Mouse (Mus musculus) embryonic fibroblast, embryonic 13.5 days (primary cell): ENCODE measurements at regions not wholly inside any gene's neighbourhood (a gene's known extent, or its start where the extent isn't known, plus 50 kb on each side); places are given as distances from the start of the nearest gene placed in this dataset.

Experiments used
- CTCF ChIP-seq: IDR thresholded peaks from 2 replicates; pipeline ENCODE4 v1.5.1; 2011; ENCODE audit warnings: mild to moderate bottlenecking, control low read depth, low read length, moderate library complexity, borderline replicate concordance; ENCODE audit not compliant: insufficient read depth
- POLR2A ChIP-seq: IDR thresholded peaks from 2 replicates; pipeline ENCODE4 v1.6.1; 2011; ENCODE audit warnings: low read depth, mild to moderate bottlenecking, control low read depth, low read length, moderate library complexity

- no peak for TF ChIP-seq POLR2A
- TF ChIP-seq CTCF = no peak
Observed at GRCm38 (mm10) chr12:112434673-112435294, 54.5 kb upstream of the A530016L24Rik start.
